In genomic region chr8:120476711-120477575, GRCm38 (mm10) we compare ENCODE assay signal across 13 mouse cellular contexts.
DNase-seq lines count a peak whose midpoint lies in the region; ATAC-seq and TF ChIP-seq lines count a peak whose summit lies in the region.
"Had no signal": no experiment of that assay in that cellular context is flagged by ENCODE, and none has a peak within 500 bp of the region (broad histone marks: within the 10 kb centered on the region; RNA-seq: fewer than 3 reads in every experiment).

No protein-coding gene starts in this region.

- H3K27me3 ChIP-seq in embryonic facial prominence, embryonic 14.5 days (replicated peaks; ENCODE audit: control insufficient read depth, insufficient read depth, low read length) = no peaks in the 10 kb centered on the region
- no peaks in the 10 kb centered on the region for H3K27me3 ChIP-seq in hindbrain, postnatal 0 days (ENCODE audit: insufficient read depth, low read length)
- H3K27me3 ChIP-seq in midbrain, embryonic 16.5 days (ENCODE audit: control insufficient read depth, insufficient read depth, low read depth, low read length) = no peaks in the 10 kb centered on the region
- H3K27me3 ChIP-seq: heart, embryonic 15.5 days; lung, embryonic 15.5 days had no signal

- no peaks in the 10 kb centered on the region for H3K9me3 ChIP-seq in embryonic facial prominence, embryonic 14.5 days (ENCODE audit: control insufficient read depth, low read length)
- H3K9me3 ChIP-seq in hindbrain, postnatal 0 days (ENCODE audit: low read length) = no peaks in the 10 kb centered on the region
- H3K9me3 ChIP-seq in midbrain, embryonic 16.5 days (replicated peaks; ENCODE audit: control insufficient read depth, low read length, poor library complexity, severe bottlenecking) = no peaks in the 10 kb centered on the region
- H3K9me3 ChIP-seq: heart, embryonic 15.5 days; lung, embryonic 15.5 days had no signal

- peak; percentile 50 for DNase-seq in embryo, embryonic 10.5 days (ENCODE audit: low spot score)
- no peak for DNase-seq in embryo, embryonic 9.5 days (ENCODE audit: extremely low spot score)
- no peak for DNase-seq in embryonic facial prominence, embryonic 14.5 days (ENCODE audit: low spot score)
- no peak for DNase-seq in hindbrain, postnatal 0 days (ENCODE audit: low spot score)
- no peak for DNase-seq in lung, postnatal 25 days (ENCODE audit: low spot score)
- DNase-seq in kidney, postnatal 4 days = no peak
- DNase-seq: adrenal gland, postnatal 36 days; cerebellum, postnatal 36 days; kidney, postnatal 14 days had no signal

- H3K4me3 ChIP-seq in embryonic facial prominence, embryonic 14.5 days (ENCODE audit: low read depth, low read length) = no peak overlapping the region
- no peak overlapping the region for H3K4me3 ChIP-seq in hindbrain, postnatal 0 days (ENCODE audit: low read length)
- no peak overlapping the region for H3K4me3 ChIP-seq in midbrain, embryonic 16.5 days (ENCODE audit: low read depth, low read length)
- H3K4me3 ChIP-seq: heart, embryonic 15.5 days; lung, embryonic 15.5 days had no signal

- no peak overlapping the region for H3K27ac ChIP-seq in embryonic facial prominence, embryonic 14.5 days (replicated peaks; ENCODE audit: low read depth, low read length)
- H3K27ac ChIP-seq in hindbrain, postnatal 0 days = 0 out of 2 replicates have a peak overlapping the region, but pooled peaks have one; percentile 38
- peak overlapping the region; percentile 56 for H3K27ac ChIP-seq in midbrain, embryonic 16.5 days (ENCODE audit: low read length)
- H3K27ac ChIP-seq: lung, embryonic 15.5 days had no signal

- peaks cover 7% of the 10 kb centered on the region for H3K4me1 ChIP-seq in embryonic facial prominence, embryonic 14.5 days (ENCODE audit: control insufficient read depth, insufficient read depth, low read length)
- peaks cover 16% of the 10 kb centered on the region for H3K4me1 ChIP-seq in hindbrain, postnatal 0 days (ENCODE audit: insufficient read depth, low read length)
- peaks cover 22% of the 10 kb centered on the region for H3K4me1 ChIP-seq in midbrain, embryonic 16.5 days (ENCODE audit: control insufficient read depth, insufficient read depth, low read length)

- 0 out of 2 replicates have a peak, but pooled peaks have one; percentile 14 for ATAC-seq in embryonic facial prominence, embryonic 14.5 days (ENCODE audit: low read depth)
- no peak for ATAC-seq in hindbrain, postnatal 0 days
- ATAC-seq in midbrain, embryonic 16.5 days = no peak
- no peak for ATAC-seq in inflammation-experienced regulatory T-cells, adult 6 months

- no peaks in the 10 kb centered on the region for H3K36me3 ChIP-seq in embryonic facial prominence, embryonic 14.5 days (ENCODE audit: control insufficient read depth, insufficient read depth, low read length)
- H3K36me3 ChIP-seq in hindbrain, postnatal 0 days (ENCODE audit: insufficient read depth, low read length) = no peaks in the 10 kb centered on the region
- H3K36me3 ChIP-seq in midbrain, embryonic 16.5 days (ENCODE audit: control insufficient read depth, insufficient read depth, low read length) = no peaks in the 10 kb centered on the region
- H3K36me3 ChIP-seq: heart, embryonic 15.5 days; lung, embryonic 15.5 days had no signal

- no peak overlapping the region for H3K9ac ChIP-seq in embryonic facial prominence, embryonic 14.5 days (ENCODE audit: low read depth, low read length)
- H3K9ac ChIP-seq in hindbrain, postnatal 0 days (replicated peaks; ENCODE audit: low read length) = no peak overlapping the region
- no peak overlapping the region for H3K9ac ChIP-seq in midbrain, embryonic 16.5 days (ENCODE audit: low read depth, low read length)
- H3K9ac ChIP-seq: heart, embryonic 15.5 days; lung, embryonic 15.5 days had no signal

- no peak for TF ChIP-seq CTCF in hindbrain, postnatal 0 days (IDR thresholded peaks at IDR 0.05; ENCODE audit: low read depth)

- 43% methylated on average over 25 of the region's 25 CpGs for WGBS in embryonic facial prominence, embryonic 14.5 days
- WGBS in hindbrain, postnatal 0 days = 42% methylated on average over 25 of the region's 25 CpGs
- 18% methylated on average over 25 of the region's 25 CpGs for WGBS in midbrain, embryonic 16.5 days

- H3K4me2 ChIP-seq in embryonic facial prominence, embryonic 14.5 days (ENCODE audit: low read depth, low read length) = no peak overlapping the region
- H3K4me2 ChIP-seq in hindbrain, postnatal 0 days (ENCODE audit: low read depth, low read length) = no peak overlapping the region
- no peak overlapping the region for H3K4me2 ChIP-seq in midbrain, embryonic 16.5 days (ENCODE audit: low read length)
- H3K4me2 ChIP-seq: heart, embryonic 15.5 days; lung, embryonic 15.5 days had no signal
